Mouse (Mus musculus) thymus, adult 2 months (tissue): ENCODE results near the gene Bcl2l2. TPM values are rescaled to one million over a fixed set of nuclear protein-coding genes. Genes with fewer than 3 reads are reported as not detected.
A peak's percentile ranks its signal among the peaks of the same experiment; 100 is the strongest.

ENCODE experiments used
- DNase-seq: peaks from one replicate; pipeline ENCODE4 v3.0.0; 2021
- H3K27ac ChIP-seq: fragments of 200-500 bp; 2 replicates; pipeline ENCODE4 v1.5.1; 2012; ENCODE audit warnings: low read length, control low read depth; ENCODE audit not compliant: control insufficient read depth, insufficient read depth
- H3K27me3 ChIP-seq: fragments of 200-500 bp; 2 replicates; pipeline ENCODE4 v1.6.1; 2012; ENCODE audit warnings: mild to moderate bottlenecking, low read length, moderate library complexity, mixed read lengths; ENCODE audit not compliant: control insufficient read depth, insufficient read depth
- H3K36me3 ChIP-seq: fragments of 200-500 bp; 2 replicates; pipeline ENCODE4 v1.6.1; 2012; ENCODE audit warnings: mild to moderate bottlenecking, low read length, moderate library complexity; ENCODE audit not compliant: control insufficient read depth, insufficient read depth
- H3K4me1 ChIP-seq: fragments of 200-500 bp; replicated peaks from 2 replicates; pipeline ENCODE4 v1.6.1; 2012; ENCODE audit warnings: low read length; ENCODE audit not compliant: control insufficient read depth, insufficient read depth
- H3K4me3 ChIP-seq: fragments of 200-500 bp; 2 replicates; pipeline ENCODE4 v1.5.1; 2012; ENCODE audit warnings: mild to moderate bottlenecking, low read length, control low read depth, moderate library complexity; ENCODE audit not compliant: control insufficient read depth, insufficient read depth
- CTCF ChIP-seq: fragments of 200-500 bp; IDR thresholded peaks from 2 replicates; pipeline ENCODE4 v1.5.1; 2012; ENCODE audit warnings: mild to moderate bottlenecking, control low read depth, low read length, moderate library complexity, borderline replicate concordance; ENCODE audit not compliant: control insufficient read depth, poor library complexity, insufficient read depth; ENCODE audit errors: extremely low read depth
- POLR2A ChIP-seq: fragments of 200-500 bp; IDR thresholded peaks from 2 replicates; pipeline ENCODE4 v1.6.1; 2012; ENCODE audit warnings: mild to moderate bottlenecking, low read length, control low read depth, moderate library complexity; ENCODE audit not compliant: control insufficient read depth, poor library complexity, insufficient read depth; ENCODE audit errors: extremely low read depth
- WGBS: fragments of 180-500 bp; shearing (Covaris S2); methylation state at CpG from one replicate; pipeline ENCODE4 v1.1.7; 2018; 5-methylcytosine and 5-hydroxymethylcytosine counted together
- polyA plus RNA-seq: library from polyadenylated mRNA; depleted of rRNA; stranded (reverse); fragments of >200 nt; gene quantifications from 2 replicates; pipeline ENCODE4 v1.2.3, GENCODE M21; 2012

The Bcl2l2 gene
- polyA plus RNA-seq, 1 experiment = 23.5 TPM

- no peak for DNase-seq
- H3K27ac ChIP-seq = peak within 1 kb of the TSS; percentile 4; the same call in 1 of the 2 replicates
- no peaks in the 10 kb centered on the region for H3K36me3 ChIP-seq
- H3K27me3 ChIP-seq = peaks cover 10% of the 10 kb centered on the region
- WGBS = 15% methylated on average over 57 of the region's 57 CpGs
- peak within 1 kb of the TSS; percentile 11 for H3K4me3 ChIP-seq
- no peaks in the 10 kb centered on the region for H3K4me1 ChIP-seq
- TF ChIP-seq CTCF (no peak), POLR2A (no peak)
These were observed 42.5 kb downstream of the Bcl2l2 start, which contains the start of gene Efs for GRCm38 (mm10) chr14:54925349-54926342. Gene Efs (minus strand): TSS chr14:54926126.

GRCm38 (mm10) chr14:54926401-54927158 lies 43.4 kb downstream of the Bcl2l2 start:
- no peak overlapping the region for H3K27ac ChIP-seq
- no peaks in the 10 kb centered on the region for H3K36me3 ChIP-seq
- peak overlapping the region; percentile 11 for H3K4me3 ChIP-seq
- TF ChIP-seq POLR2A = no peak
- TF ChIP-seq CTCF = no peak
- no peaks in the 10 kb centered on the region for H3K4me1 ChIP-seq
- peaks cover 10% of the 10 kb centered on the region for H3K27me3 ChIP-seq
- 4% methylated on average over 56 of the region's 58 CpGs for WGBS
- no peak for DNase-seq

- Histone ChIP-seq H3K36me3 (no peaks in the 10 kb centered on the region), H3K4me1 (no peaks in the 10 kb centered on the region), H3K27ac (no peak overlapping the region), H3K27me3 (peaks cover 10% of the 10 kb centered on the region), H3K4me3 (no peak overlapping the region)
- DNase-seq = no peak
- no peak for TF ChIP-seq POLR2A
- no peak for TF ChIP-seq CTCF
- 41% methylated on average over 7 of the region's 7 CpGs for WGBS
These were observed 44.1 kb downstream of the Bcl2l2 start for GRCm38 (mm10) chr14:54927296-54927695.

GRCm38 (mm10) chr14:54929801-54930200 lies 46.6 kb downstream of the Bcl2l2 start:
- no peaks in the 10 kb centered on the region for H3K4me1 ChIP-seq
- no peaks in the 10 kb centered on the region for H3K36me3 ChIP-seq
- 83% methylated on average over 5 of the region's 5 CpGs for WGBS
- TF ChIP-seq POLR2A (no peak), CTCF (no peak)
- no peak overlapping the region for H3K4me3 ChIP-seq
- no peak for DNase-seq
- H3K27me3 ChIP-seq = peaks cover 10% of the 10 kb centered on the region
- H3K27ac ChIP-seq = no peak overlapping the region

GRCm38 (mm10) chr14:54930431-54930830 lies 47.3 kb downstream of the Bcl2l2 start:
- no peaks in the 10 kb centered on the region for H3K36me3 ChIP-seq
- no peak overlapping the region for H3K4me3 ChIP-seq
- WGBS = 27% methylated on average over 2 of the region's 2 CpGs
- no peak for TF ChIP-seq POLR2A
- no peak for TF ChIP-seq CTCF
- peaks cover 8% of the 10 kb centered on the region for H3K27me3 ChIP-seq
- H3K27ac ChIP-seq = no peak overlapping the region
- DNase-seq = no peak
- H3K4me1 ChIP-seq = no peaks in the 10 kb centered on the region

- DNase-seq = no peak
- no peak for TF ChIP-seq CTCF
- no peak for TF ChIP-seq POLR2A
- Histone ChIP-seq H3K36me3 (no peaks in the 10 kb centered on the region), H3K27ac (no peak within 1 kb of the TSS), H3K4me3 (no peak within 1 kb of the TSS), H3K27me3 (no peaks in the 10 kb centered on the region), H3K4me1 (no peaks in the 10 kb centered on the region)
- 84% methylated on average over 6 of the region's 6 CpGs for WGBS
These were observed 49.5 kb downstream of the Bcl2l2 start, which contains the start of gene Il25 for GRCm38 (mm10) chr14:54932645-54933150. Gene Il25 (plus strand): TSS chr14:54932695.
